Mouse (Mus musculus): Measurements from ENCODE around the gene Dcun1d4.
"Not testable (repeated sequence)": the region's sequence is repeated elsewhere in the genome, so short reads cannot be mapped to it uniquely, and the experiment has no call there.

Gene Dcun1d4

GRCm38 (mm10) chr5:73480700-73481099 is at the start of gene Dcun1d4:
TSS of gene Dcun1d4 (plus strand) at chr5:73481000.
- no peak for DNase-seq (ENCODE audit: low spot score in 2 of 2)

GRCm38 (mm10) chr5:73431581-73431980 is 49.2 kb upstream of the Dcun1d4 start:
- peak; percentile 91 to 94 for DNase-seq (ENCODE audit: low spot score in 2 of 2)

GRCm38 (mm10) chr5:73432805-73433204 is 48.0 kb upstream of the Dcun1d4 start:
- DNase-seq (ENCODE audit: low spot score in 2 of 2): no peak

GRCm38 (mm10) chr5:73434764-73435163 is 46.0 kb upstream of the Dcun1d4 start:
- no peak for DNase-seq (ENCODE audit: low spot score in 2 of 2)

GRCm38 (mm10) chr5:73442176-73442575 is 38.6 kb upstream of the Dcun1d4 start:
- DNase-seq (ENCODE audit: low spot score in 2 of 2): peak in 1 of 2 experiments; percentile 17

GRCm38 (mm10) chr5:73450276-73450675 is 30.5 kb upstream of the Dcun1d4 start:
- no peak for DNase-seq (ENCODE audit: low spot score in 2 of 2)

GRCm38 (mm10) chr5:73454502-73455306 is 26.1 kb upstream of the Dcun1d4 start:
- DNase-seq (ENCODE audit: low spot score in 2 of 2): no peak

GRCm38 (mm10) chr5:73455307-73455687 is 25.5 kb upstream of the Dcun1d4 start:
- DNase-seq (ENCODE audit: low spot score in 2 of 2): no peak

- no peak for DNase-seq (ENCODE audit: low spot score in 2 of 2)
These were observed 12.1 kb upstream of the Dcun1d4 start for GRCm38 (mm10) chr5:73468462-73469433.

- DNase-seq (ENCODE audit: low spot score in 2 of 2): no peak
These were observed 6.1 kb upstream of the Dcun1d4 start for GRCm38 (mm10) chr5:73474412-73475405.

- no peak for DNase-seq (ENCODE audit: low spot score in 2 of 2)
These were observed 601 bp downstream of the Dcun1d4 start for GRCm38 (mm10) chr5:73481401-73481800.

GRCm38 (mm10) chr5:73482381-73482780 is 1.6 kb downstream of the Dcun1d4 start:
- not testable (repeated sequence) for DNase-seq (ENCODE audit: low spot score in 2 of 2)

GRCm38 (mm10) chr5:73484016-73484615 is 3.3 kb downstream of the Dcun1d4 start:
- DNase-seq (ENCODE audit: low spot score in 2 of 2): no peak

GRCm38 (mm10) chr5:73486451-73486850 is 5.7 kb downstream of the Dcun1d4 start:
- DNase-seq (ENCODE audit: low spot score in 2 of 2): no peak

- DNase-seq (ENCODE audit: low spot score in 2 of 2): no peak
These were observed 9.1 kb downstream of the Dcun1d4 start for GRCm38 (mm10) chr5:73489915-73490314.

- peak; percentile 99 for DNase-seq (ENCODE audit: low spot score in 2 of 2)
These were observed 9.8 kb downstream of the Dcun1d4 start for GRCm38 (mm10) chr5:73490596-73491073.

- DNase-seq (ENCODE audit: low spot score in 2 of 2): no peak
These were observed 10.5 kb downstream of the Dcun1d4 start for GRCm38 (mm10) chr5:73491074-73491836.

- peak; percentile 94 to 96 for DNase-seq (ENCODE audit: low spot score in 2 of 2)
These were observed 11.3 kb downstream of the Dcun1d4 start for GRCm38 (mm10) chr5:73491837-73492720.

- DNase-seq (ENCODE audit: low spot score in 2 of 2): peak in 1 of 2 experiments; percentile 21
These were observed 16.6 kb downstream of the Dcun1d4 start for GRCm38 (mm10) chr5:73497401-73497800.
